Mouse (Mus musculus) limb, embryonic 13.5 days (tissue): ENCODE measurements around the gene Vangl1. TPM values are rescaled to one million over a fixed set of nuclear protein-coding genes. Genes with fewer than 3 reads are reported as not detected.

Experiments used
- ATAC-seq: fragments of 200-750 bp; cut with Nextera tagmentation; 2 replicates; pipeline ENCODE4 v1.8.0; 2017; ENCODE audit warnings: low read depth, moderate number of reproducible peaks, moderate TSS enrichment; ENCODE audit not compliant: low FRiP score
- H3K27ac ChIP-seq: fragments of 300-500 bp; sonication (generic); 2 replicates; pipeline ENCODE4 v1.5.1; 2015; ENCODE audit warnings: inconsistent platforms, mild to moderate bottlenecking, moderate library complexity
- H3K27me3 ChIP-seq: fragments of 300-500 bp; sonication (generic); 2 replicates; pipeline ENCODE4 v1.6.1; 2015; ENCODE audit warnings: mild to moderate bottlenecking, inconsistent platforms
- H3K36me3 ChIP-seq: fragments of 300-500 bp; sonication (generic); 2 replicates; pipeline ENCODE4 v1.6.1; 2015; ENCODE audit warnings: inconsistent platforms, mild to moderate bottlenecking, moderate library complexity
- H3K4me1 ChIP-seq: fragments of 300-500 bp; sonication (generic); 2 replicates; pipeline ENCODE4 v1.6.1; 2015; ENCODE audit warnings: inconsistent platforms
- H3K4me2 ChIP-seq: fragments of 300-500 bp; sonication (generic); replicated peaks from 2 replicates; pipeline ENCODE4 v1.6.1; 2015; ENCODE audit warnings: inconsistent platforms, mild to moderate bottlenecking, moderate library complexity
- H3K4me3 ChIP-seq: fragments of 300-500 bp; sonication (generic); 2 replicates; pipeline ENCODE4 v1.5.1; 2015; ENCODE audit warnings: moderate library complexity, mild to moderate bottlenecking, inconsistent platforms
- H3K9ac ChIP-seq: fragments of 300-500 bp; sonication (generic); 2 replicates; pipeline ENCODE4 v1.6.1; 2015; ENCODE audit warnings: mild to moderate bottlenecking, inconsistent platforms
- H3K9me3 ChIP-seq: fragments of 300-500 bp; sonication (generic); 2 replicates; pipeline ENCODE4 v1.6.1; 2016; ENCODE audit warnings: inconsistent platforms
- WGBS: fragments of 180-500 bp; shearing (Covaris S2); methylation state at CpG from one replicate; pipeline ENCODE4 v1.1.7; 2015; 5-methylcytosine and 5-hydroxymethylcytosine counted together
- polyA plus RNA-seq: library from polyadenylated mRNA; unstranded; fragments of >200 nt; fragmentation: Nextera tagmentation; extraction: Ambion mirVana; gene quantifications from 2 replicates; pipeline ENCODE4 v1.2.1, GENCODE M21; 2015

Vangl1 gene
- polyA plus RNA-seq, 1 experiment from 2014 or later, result 19.8 TPM

GRCm38 (mm10) chr3:102135389-102136113, 68.9 kb downstream of the Vangl1 start:
- ATAC-seq, result 0 out of 2 replicates have a peak, but pooled peaks have one; percentile 28
- Histone ChIP-seq H3K4me2 (no peak overlapping the region), H3K27ac (peak overlapping the region; percentile 58; the same call in 1 of the 2 replicates), H3K9me3 (no peaks in the 10 kb centered on the region), H3K4me1 (peaks cover 11% of the 10 kb centered on the region), H3K27me3 (no peaks in the 10 kb centered on the region), H3K36me3 (no peaks in the 10 kb centered on the region), H3K4me3 (no peak overlapping the region), H3K9ac (0 out of 2 replicates have a peak overlapping the region, but pooled peaks have one; percentile 39)
- WGBS, result 20% methylated on average over 10 of the region's 10 CpGs

GRCm38 (mm10) chr3:102131627-102132324, 72.7 kb downstream of the Vangl1 start:
- no peaks in the 10 kb centered on the region for H3K27me3 ChIP-seq
- no peak for ATAC-seq
- no peaks in the 10 kb centered on the region for H3K36me3 ChIP-seq
- no peak overlapping the region for H3K4me3 ChIP-seq
- no peak overlapping the region for H3K9ac ChIP-seq
- H3K4me2 ChIP-seq, result no peak overlapping the region
- no peaks in the 10 kb centered on the region for H3K9me3 ChIP-seq
- H3K27ac ChIP-seq, result no peak overlapping the region
- WGBS, result 88% methylated on average over 9 of the region's 9 CpGs
- H3K4me1 ChIP-seq, result peaks cover 11% of the 10 kb centered on the region

GRCm38 (mm10) chr3:102130478-102130877, 74.0 kb downstream of the Vangl1 start:
- WGBS, result 75% methylated on average over 6 of the region's 6 CpGs
- Histone ChIP-seq H3K4me3 (no peak overlapping the region), H3K27me3 (no peaks in the 10 kb centered on the region), H3K9me3 (no peaks in the 10 kb centered on the region), H3K36me3 (no peaks in the 10 kb centered on the region), H3K4me1 (peaks cover 3% of the 10 kb centered on the region), H3K4me2 (no peak overlapping the region), H3K27ac (no peak overlapping the region), H3K9ac (no peak overlapping the region)
- ATAC-seq, result no peak

- no peak for ATAC-seq
- Histone ChIP-seq H3K9me3 (no peaks in the 10 kb centered on the region), H3K27ac (no peak overlapping the region), H3K27me3 (no peaks in the 10 kb centered on the region), H3K9ac (no peak overlapping the region), H3K36me3 (no peaks in the 10 kb centered on the region), H3K4me3 (no peak overlapping the region), H3K4me1 (no peaks in the 10 kb centered on the region), H3K4me2 (no peak overlapping the region)
- 84% methylated on average over 2 of the region's 2 CpGs for WGBS
Measured at GRCm38 (mm10) chr3:102128242-102128641, 76.3 kb downstream of the Vangl1 start.

- Histone ChIP-seq H3K9me3 (no peaks in the 10 kb centered on the region), H3K4me2 (no peak overlapping the region), H3K4me1 (no peaks in the 10 kb centered on the region), H3K4me3 (no peak overlapping the region), H3K27ac (no peak overlapping the region), H3K36me3 (no peaks in the 10 kb centered on the region), H3K9ac (no peak overlapping the region), H3K27me3 (no peaks in the 10 kb centered on the region)
- ATAC-seq, result no peak
- 71% methylated on average over 2 of the region's 2 CpGs for WGBS
Measured at GRCm38 (mm10) chr3:102127114-102127513, 77.4 kb downstream of the Vangl1 start.

GRCm38 (mm10) chr3:102125546-102125945, 78.9 kb downstream of the Vangl1 start:
- no peaks in the 10 kb centered on the region for H3K4me1 ChIP-seq
- H3K4me2 ChIP-seq, result no peak overlapping the region
- no peak for ATAC-seq
- no peaks in the 10 kb centered on the region for H3K9me3 ChIP-seq
- H3K4me3 ChIP-seq, result no peak overlapping the region
- H3K36me3 ChIP-seq, result no peaks in the 10 kb centered on the region
- 96% methylated on average over 1 of the region's 1 CpGs for WGBS
- H3K9ac ChIP-seq, result no peak overlapping the region
- no peaks in the 10 kb centered on the region for H3K27me3 ChIP-seq
- no peak overlapping the region for H3K27ac ChIP-seq

- H3K27ac ChIP-seq, result no peak overlapping the region
- H3K4me1 ChIP-seq, result no peaks in the 10 kb centered on the region
- no peak overlapping the region for H3K4me2 ChIP-seq
- H3K9me3 ChIP-seq, result no peaks in the 10 kb centered on the region
- no peak overlapping the region for H3K4me3 ChIP-seq
- no peaks in the 10 kb centered on the region for H3K27me3 ChIP-seq
- H3K9ac ChIP-seq, result no peak overlapping the region
- H3K36me3 ChIP-seq, result no peaks in the 10 kb centered on the region
- 83% methylated on average over 6 of the region's 6 CpGs for WGBS
- no peak for ATAC-seq
Measured at GRCm38 (mm10) chr3:102123654-102124053, 80.8 kb downstream of the Vangl1 start.

- WGBS, result 71% methylated on average over 7 of the region's 7 CpGs
- no peaks in the 10 kb centered on the region for H3K27me3 ChIP-seq
- H3K4me2 ChIP-seq, result no peak overlapping the region
- H3K36me3 ChIP-seq, result no peaks in the 10 kb centered on the region
- no peak overlapping the region for H3K9ac ChIP-seq
- H3K4me1 ChIP-seq, result no peaks in the 10 kb centered on the region
- no peak for ATAC-seq
- H3K27ac ChIP-seq, result no peak overlapping the region
- H3K4me3 ChIP-seq, result no peak overlapping the region
- no peaks in the 10 kb centered on the region for H3K9me3 ChIP-seq
Measured at GRCm38 (mm10) chr3:102122046-102122445, 82.4 kb downstream of the Vangl1 start.

- no peak overlapping the region for H3K4me3 ChIP-seq
- no peak for ATAC-seq
- no peaks in the 10 kb centered on the region for H3K36me3 ChIP-seq
- no peaks in the 10 kb centered on the region for H3K4me1 ChIP-seq
- H3K9me3 ChIP-seq, result no peaks in the 10 kb centered on the region
- no peaks in the 10 kb centered on the region for H3K27me3 ChIP-seq
- no peak overlapping the region for H3K27ac ChIP-seq
- no peak overlapping the region for H3K4me2 ChIP-seq
- no peak overlapping the region for H3K9ac ChIP-seq
Measured at GRCm38 (mm10) chr3:102120947-102121346, 83.5 kb downstream of the Vangl1 start.

GRCm38 (mm10) chr3:102111979-102112599, 92.4 kb downstream of the Vangl1 start:
- Histone ChIP-seq H3K4me3 (no peak overlapping the region), H3K27ac (no peak overlapping the region), H3K27me3 (no peaks in the 10 kb centered on the region), H3K36me3 (no peaks in the 10 kb centered on the region), H3K9me3 (no peaks in the 10 kb centered on the region), H3K4me1 (no peaks in the 10 kb centered on the region), H3K4me2 (no peak overlapping the region), H3K9ac (no peak overlapping the region)
- no peak for ATAC-seq
- 79% methylated on average over 7 of the region's 7 CpGs for WGBS

GRCm38 (mm10) chr3:102108201-102108600, 96.3 kb downstream of the Vangl1 start:
- ATAC-seq, result no peak
- no peaks in the 10 kb centered on the region for H3K27me3 ChIP-seq
- no peaks in the 10 kb centered on the region for H3K9me3 ChIP-seq
- no peak overlapping the region for H3K4me3 ChIP-seq
- peaks cover 5% of the 10 kb centered on the region; the same call in 1 of the 2 replicates for H3K4me1 ChIP-seq
- H3K36me3 ChIP-seq, result no peaks in the 10 kb centered on the region
- H3K4me2 ChIP-seq, result no peak overlapping the region
- no peak overlapping the region for H3K27ac ChIP-seq
- WGBS, result 68% methylated on average over 3 of the region's 3 CpGs
- H3K9ac ChIP-seq, result no peak overlapping the region

- Histone ChIP-seq H3K36me3 (no peaks in the 10 kb centered on the region), H3K27me3 (no peaks in the 10 kb centered on the region), H3K4me1 (peaks cover 12% of the 10 kb centered on the region; the same call in 1 of the 2 replicates), H3K9ac (no peak overlapping the region), H3K27ac (no peak overlapping the region), H3K4me2 (no peak overlapping the region), H3K9me3 (no peaks in the 10 kb centered on the region), H3K4me3 (no peak overlapping the region)
- 63% methylated on average over 9 of the region's 9 CpGs for WGBS
- ATAC-seq, result no peak
Measured at GRCm38 (mm10) chr3:102103811-102104565, 100.5 kb downstream of the Vangl1 start.
